Mouse (Mus musculus) colon, adult 2 months (tissue): ENCODE measurements around the gene Tpt1. TPM values are rescaled to one million over a fixed set of nuclear protein-coding genes. Genes with fewer than 3 reads are reported as not detected.

Experiments
- polyA plus RNA-seq: library from polyadenylated mRNA; depleted of rRNA; stranded (reverse); fragments of >200 nt; gene quantifications from 2 replicates; pipeline ENCODE4 v1.2.3, GENCODE M21; 2012; rRNA removed

Tpt1 gene
- polyA plus RNA-seq: 2,772 and 2,860 TPM in 2 replicates

GRCm38 (mm10) chr14:75844867-75845697, at the start of gene Tpt1:
Tpt1 (plus strand) TSS chr14:75845093.

Other genes starting within 250 kb of the Tpt1 start
- not detected in 2 replicates for gene Erich6b, start 202.8 kb upstream of the Tpt1 start, polyA plus RNA-seq
- 11.0 and 11.5 TPM in 2 replicates for gene Cog3, start 90.6 kb upstream of the Tpt1 start, polyA plus RNA-seq
- 1.9 and 3.1 TPM in 2 replicates for gene Slc25a30, start 58.1 kb upstream of the Tpt1 start, polyA plus RNA-seq
- gene Kctd4, start 109.9 kb downstream of the Tpt1 start, polyA plus RNA-seq: not detected in 2 replicates
- gene Gtf2f2, start 165.8 kb downstream of the Tpt1 start, polyA plus RNA-seq: 1.7 and 2.1 TPM in 2 replicates